Mouse (Mus musculus) G1E (cell line): ENCODE results near the gene Creb3l1.

Source experiments
- CTCF ChIP-seq: IDR thresholded peaks from 2 replicates; pipeline ENCODE4 v1.5.1; 2012; ENCODE audit warnings: low read depth, low read length, inconsistent platforms, mixed read lengths
- GATA1 ChIP-seq: IDR thresholded peaks from 2 replicates; pipeline ENCODE4 v1.6.1; 2012; ENCODE audit warnings: borderline replicate concordance, low read length, inconsistent platforms, mixed read lengths
- TAL1 ChIP-seq: conservative IDR thresholded peaks from 2 replicates; pipeline ENCODE4 v1.6.1; 2012; ENCODE audit warnings: low read depth, low read length, inconsistent platforms, mixed read lengths

DNA sequence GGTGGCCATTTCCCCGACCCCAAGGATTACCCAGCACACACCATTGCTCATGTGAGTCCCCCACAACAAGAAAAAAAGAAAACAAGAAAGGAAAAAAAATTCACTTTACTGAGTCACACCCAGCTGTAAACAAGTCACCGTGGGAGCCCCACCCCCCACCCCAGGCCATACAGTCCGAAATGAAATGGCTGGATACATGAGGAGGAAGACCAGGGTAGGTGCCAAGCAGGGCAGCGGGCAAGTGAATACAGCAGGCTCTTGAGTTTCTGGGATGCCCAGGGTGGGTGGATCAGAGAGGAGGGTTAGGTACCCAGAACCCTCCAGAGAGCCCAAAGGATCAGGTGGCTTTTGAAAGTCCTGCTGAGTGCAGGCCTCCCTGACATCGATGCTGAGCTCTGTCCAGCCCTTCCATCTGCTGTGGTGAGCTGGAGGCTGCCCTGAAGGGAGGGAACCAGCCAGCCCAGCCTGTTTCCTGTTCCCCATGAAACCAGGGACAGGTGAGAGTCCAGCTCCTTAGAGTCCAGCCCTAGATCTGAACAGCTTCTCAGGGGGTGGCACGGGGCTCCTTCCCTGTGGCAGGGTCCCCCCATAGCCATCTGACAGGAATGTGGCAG is 91.5 kb downstream of the Creb3l1 start:
- no peak for TF ChIP-seq CTCF
- no peak for TF ChIP-seq TAL1
- TF ChIP-seq GATA1, result no peak
